Mouse (Mus musculus): ENCODE measurements around the gene Capzb.

DNA sequence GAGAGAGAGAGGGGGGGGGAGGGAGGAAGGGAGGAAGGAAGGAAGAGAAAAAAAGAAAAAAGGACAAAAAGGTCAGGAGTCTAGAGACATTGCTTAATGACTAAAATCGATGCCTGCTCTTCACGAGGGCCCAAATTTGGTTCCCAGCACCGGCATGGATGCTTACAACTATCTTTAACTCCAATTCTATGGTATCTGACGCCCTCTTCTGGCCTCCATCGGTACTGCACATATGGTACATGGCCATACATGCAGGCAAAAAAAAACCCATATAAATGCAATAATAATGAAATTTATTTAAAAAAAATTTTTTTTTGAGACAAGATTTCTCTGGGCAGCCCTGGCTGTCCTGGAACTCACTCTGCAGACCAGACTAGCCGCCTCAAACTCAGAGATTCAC lies 41.3 kb upstream of the Capzb start:
- TF ChIP-seq CTCF (IDR thresholded peaks at IDR 0.05; ENCODE audit: extremely low read depth, insufficient read depth, insufficient read length, insufficient replicate concordance) = no peak
- TF ChIP-seq POLR2A (IDR thresholded peaks at IDR 0.05; ENCODE audit: low read depth, low read length) = no peak

Data from spleen, adult 2 months (tissue).